Mouse (Mus musculus): ENCODE results near the gene Plxnb2. TPM values are rescaled to one million over a fixed set of nuclear protein-coding genes. Genes with fewer than 3 reads are reported as not detected.

The Plxnb2 gene
- total RNA-seq, 4 experiments from 2014 or later, result 92.5 to 104 (median 99.6) TPM

- DNase-seq (ENCODE audit: low spot score), result peak; percentile 50
Observed at GRCm38 (mm10) chr15:89149271-89150040, 31.1 kb downstream of the Plxnb2 start, which contains the start of gene Mapk11. Mapk11 (minus strand) TSS chr15:89149628.

DNA sequence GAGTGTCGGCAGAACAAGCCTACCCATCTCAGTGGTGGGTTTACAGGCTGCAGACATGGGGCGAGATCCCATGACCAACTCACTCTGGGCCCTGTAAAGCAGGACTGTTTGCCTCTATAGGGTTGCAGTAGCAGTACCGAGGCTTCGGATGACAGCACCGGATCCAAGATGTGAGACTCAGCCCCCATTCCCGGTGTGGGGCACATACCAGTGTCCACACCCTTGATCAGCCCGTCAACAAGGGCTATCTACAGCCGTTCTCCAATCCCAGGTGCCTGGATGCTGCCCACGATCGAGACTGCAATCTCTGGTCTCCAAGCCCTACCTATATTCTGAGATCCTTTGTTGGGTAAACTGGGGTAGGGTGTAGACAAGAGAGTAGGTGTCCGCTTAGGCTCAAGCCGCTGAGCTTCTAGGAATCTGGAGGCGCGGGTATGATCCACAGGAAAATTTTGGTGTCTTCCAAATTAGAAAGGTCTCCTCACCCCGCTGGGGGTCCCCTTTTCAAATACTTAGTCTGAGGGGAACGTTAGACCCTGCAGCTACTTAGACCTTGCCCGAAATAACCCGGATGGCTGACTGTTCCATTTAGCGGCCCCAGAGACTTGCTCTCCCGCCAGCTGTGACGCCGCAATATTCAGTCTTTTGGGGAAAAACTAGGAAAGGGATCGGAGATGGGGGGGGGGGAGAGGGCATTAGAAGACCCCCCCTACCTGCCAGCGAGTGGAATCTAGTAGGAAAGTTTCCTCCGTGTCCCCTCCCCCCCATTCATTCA is 31.9 kb downstream of the Plxnb2 start:
- no peak for DNase-seq (ENCODE audit: low spot score)

- no peak for DNase-seq (ENCODE audit: low spot score)
Observed at GRCm38 (mm10) chr15:89147895-89148294, 32.7 kb downstream of the Plxnb2 start.

GRCm38 (mm10) chr15:89147456-89147855 is 33.1 kb downstream of the Plxnb2 start:
- no peak for DNase-seq (ENCODE audit: low spot score)

DNA sequence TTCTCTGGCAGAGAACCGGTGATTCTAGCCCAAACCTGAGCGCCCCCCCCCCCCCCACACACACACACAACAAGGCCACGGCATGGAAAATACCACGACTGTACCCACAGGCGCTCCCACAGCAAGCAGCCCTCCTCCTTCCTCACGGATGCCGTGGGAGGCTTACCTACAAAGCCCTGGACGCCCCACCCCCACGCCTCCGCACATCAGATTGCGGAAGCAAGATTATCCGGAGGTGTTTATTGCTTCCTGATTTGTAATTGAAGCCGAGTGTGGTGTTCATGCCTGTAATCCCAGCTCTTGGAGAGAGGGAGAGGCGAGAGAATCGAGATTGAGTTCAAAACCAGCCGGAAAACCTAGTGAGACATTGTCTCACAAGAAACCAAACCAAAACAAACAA is 33.6 kb downstream of the Plxnb2 start:
- DNase-seq (ENCODE audit: low spot score), result no peak

- DNase-seq (ENCODE audit: low spot score), result no peak
Observed at GRCm38 (mm10) chr15:89146537-89146936, 34.1 kb downstream of the Plxnb2 start.

- DNase-seq (ENCODE audit: low spot score), result no peak
Observed at GRCm38 (mm10) chr15:89145813-89146350, 34.7 kb downstream of the Plxnb2 start.

DNA sequence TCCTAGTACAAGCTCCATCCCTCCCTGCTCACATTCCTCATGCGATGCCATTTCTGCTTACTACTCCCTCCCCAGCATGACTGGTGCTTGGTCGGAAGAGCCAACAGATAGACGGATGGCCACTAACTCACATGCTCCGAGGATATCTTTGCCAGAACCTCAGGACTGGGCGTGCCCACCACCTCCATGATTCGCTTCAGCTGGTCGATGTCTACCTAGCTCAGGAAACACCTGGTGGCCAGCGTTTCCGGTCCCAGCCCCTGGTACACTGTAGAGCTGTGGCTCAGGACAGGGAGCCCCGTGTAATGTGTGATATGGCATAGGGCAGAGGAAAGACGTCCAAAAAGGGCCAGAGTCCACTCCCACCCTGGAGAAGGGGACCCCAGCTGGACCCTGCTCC is 35.6 kb downstream of the Plxnb2 start:
- DNase-seq (ENCODE audit: low spot score), result no peak

DNA sequence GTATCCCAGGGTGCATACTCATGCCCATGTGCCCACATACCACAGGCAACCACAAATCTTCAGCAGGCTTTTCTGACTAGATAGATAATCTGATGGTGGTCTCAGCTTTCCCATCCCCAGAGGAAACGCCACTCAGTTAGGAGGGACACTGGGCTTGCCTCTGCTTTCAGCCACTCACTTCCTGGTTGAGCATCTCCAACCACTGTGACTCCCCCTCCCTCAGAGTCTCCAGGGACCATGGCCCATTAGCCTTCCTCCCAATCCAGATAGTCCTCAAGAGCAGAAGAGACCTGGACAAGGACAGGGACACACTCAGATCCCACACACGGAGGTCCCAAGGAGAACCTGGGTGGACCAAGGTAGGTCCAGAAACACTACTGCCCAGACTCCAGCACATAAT is 37.5 kb downstream of the Plxnb2 start:
- no peak for DNase-seq (ENCODE audit: low spot score)

DNA sequence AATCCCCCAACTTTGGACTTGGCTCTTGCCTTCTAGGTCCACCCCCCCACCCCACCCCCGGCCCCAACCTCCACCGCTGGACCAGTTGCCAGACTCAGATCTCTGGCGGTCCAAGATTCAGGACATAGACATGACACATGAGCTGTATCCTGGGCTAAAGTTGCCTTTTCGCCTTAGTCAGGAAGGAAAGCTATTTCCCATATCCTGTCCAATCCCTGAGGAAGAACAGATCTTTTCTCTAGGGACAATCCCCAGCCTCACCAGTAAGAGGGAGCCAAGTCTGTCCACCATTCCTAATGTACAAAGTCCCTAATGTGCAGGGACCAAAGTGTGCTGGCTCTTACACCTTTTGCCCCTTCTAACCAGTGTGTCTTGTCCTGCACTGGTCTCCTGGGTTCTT is 38.7 kb downstream of the Plxnb2 start:
- DNase-seq (ENCODE audit: low spot score), result peak; percentile 61

- no peak for DNase-seq (ENCODE audit: low spot score)
Observed at GRCm38 (mm10) chr15:89141443-89141842, 39.1 kb downstream of the Plxnb2 start.

GRCm38 (mm10) chr15:89140659-89141252 is 39.8 kb downstream of the Plxnb2 start, which contains the start of gene Mapk12:
Mapk12 (minus strand) TSS chr15:89140703.
- DNase-seq (ENCODE audit: low spot score), result peak; percentile 72

- peak; percentile 72 for DNase-seq (ENCODE audit: low spot score)
Observed at GRCm38 (mm10) chr15:89140048-89140658, 40.4 kb downstream of the Plxnb2 start.

- no peak for DNase-seq (ENCODE audit: low spot score)
Observed at GRCm38 (mm10) chr15:89138531-89138930, 42.1 kb downstream of the Plxnb2 start.

DNA sequence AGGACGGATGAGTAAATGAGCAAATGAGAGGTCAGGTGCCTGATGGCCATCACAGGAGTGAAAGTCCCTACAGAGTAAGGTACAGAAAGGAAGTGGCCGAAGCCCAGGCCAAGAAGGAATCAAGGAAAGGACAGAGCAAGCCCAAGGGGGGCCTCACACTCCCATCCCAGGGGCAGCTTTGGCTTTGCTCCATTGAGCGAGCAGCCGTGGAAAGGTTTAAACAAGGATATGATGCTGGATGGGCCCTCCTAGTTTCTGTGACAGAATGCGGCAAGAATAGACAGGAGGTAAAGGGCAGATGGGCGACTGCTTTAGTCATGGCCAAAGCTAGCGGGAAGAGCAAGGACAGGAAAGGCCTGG is 42.6 kb downstream of the Plxnb2 start:
- DNase-seq (ENCODE audit: low spot score), result no peak

DNA sequence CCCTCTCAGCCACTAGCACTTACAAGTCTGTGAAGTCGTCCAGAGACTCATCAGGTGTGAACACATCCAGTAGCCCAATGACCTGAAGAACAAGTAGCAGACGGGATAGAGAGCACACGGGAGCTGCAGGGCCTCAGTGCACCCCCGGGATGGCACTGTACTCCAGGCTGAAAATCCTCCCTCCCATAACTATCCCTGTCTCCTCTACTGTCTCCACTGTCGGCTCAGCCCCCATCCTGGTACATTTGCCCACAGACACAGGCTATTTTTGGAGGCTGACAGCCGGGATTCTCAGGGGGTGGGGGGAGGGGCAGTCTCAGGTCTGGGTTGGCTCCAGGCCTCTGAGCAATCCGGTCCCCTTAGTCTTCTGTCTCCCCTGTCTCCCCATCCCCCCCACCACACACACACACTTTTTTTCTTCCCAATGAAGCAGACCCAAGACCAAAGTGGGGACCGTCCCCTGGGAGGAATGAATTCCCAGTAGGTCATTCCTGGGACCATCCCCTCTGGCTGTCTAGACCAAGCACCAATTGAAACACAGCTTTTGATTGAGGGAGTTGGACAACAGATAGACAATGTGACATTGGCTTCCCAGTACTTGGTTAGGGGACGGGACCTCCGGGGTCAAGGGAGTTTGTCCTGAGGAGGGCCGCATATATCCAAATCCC is 43.1 kb downstream of the Plxnb2 start:
- no peak for DNase-seq (ENCODE audit: low spot score)

GRCm38 (mm10) chr15:89136461-89137155 is 44.0 kb downstream of the Plxnb2 start:
- DNase-seq (ENCODE audit: low spot score), result no peak

GRCm38 (mm10) chr15:89131316-89131715 is 49.3 kb downstream of the Plxnb2 start:
- no peak for DNase-seq (ENCODE audit: low spot score)

- DNase-seq (ENCODE audit: low spot score), result no peak
Observed at GRCm38 (mm10) chr15:89130245-89130644, 50.3 kb downstream of the Plxnb2 start.

Data from heart, adult 8-10 months (tissue).